Mouse (Mus musculus) hindbrain, postnatal 0 days (tissue): Measurements from ENCODE around the gene Krt78. TPM values are rescaled to one million over a fixed set of nuclear protein-coding genes. Genes with fewer than 3 reads are reported as not detected.

Source experiments
- ATAC-seq: fragments of 200-750 bp; cut with Nextera tagmentation; 2 replicates; pipeline ENCODE4 v1.8.0; 2017; ENCODE audit warnings: mild to moderate bottlenecking, moderate TSS enrichment, moderate library complexity
- DNase-seq: peaks from one replicate; pipeline ENCODE4 v3.0.0-alpha.2; 2015; ENCODE audit warnings: low spot score
- H3K27ac ChIP-seq: fragments of 300-500 bp; sonication (generic); 2 replicates; pipeline ENCODE4 v1.5.1; 2014; ENCODE audit warnings: mild to moderate bottlenecking
- H3K27me3 ChIP-seq: fragments of 300-500 bp; sonication (generic); 2 replicates; pipeline ENCODE4 v1.6.1; 2014; ENCODE audit warnings: low read length, mixed read lengths; ENCODE audit not compliant: insufficient read depth
- H3K36me3 ChIP-seq: fragments of 300-500 bp; sonication (generic); 2 replicates; pipeline ENCODE4 v1.6.1; 2014; ENCODE audit warnings: low read length, mixed read lengths; ENCODE audit not compliant: insufficient read depth
- H3K4me1 ChIP-seq: fragments of 300-500 bp; sonication (generic); 2 replicates; pipeline ENCODE4 v1.6.1; 2014; ENCODE audit warnings: antibody characterized with exemption, low read length, mixed read lengths; ENCODE audit not compliant: insufficient read depth
- H3K4me2 ChIP-seq: fragments of 300-500 bp; sonication (generic); 2 replicates; pipeline ENCODE4 v1.6.1; 2014; ENCODE audit warnings: low read depth, mild to moderate bottlenecking, low read length, moderate library complexity, mixed read lengths
- H3K4me3 ChIP-seq: fragments of 300-500 bp; sonication (generic); 2 replicates; pipeline ENCODE4 v1.5.1; 2014; ENCODE audit warnings: low read length
- H3K9ac ChIP-seq: fragments of 300-500 bp; sonication (generic); replicated peaks from 2 replicates; pipeline ENCODE4 v1.6.1; 2014; ENCODE audit warnings: mild to moderate bottlenecking, low read length, moderate library complexity, mixed read lengths
- H3K9me3 ChIP-seq: fragments of 300-500 bp; sonication (generic); 2 replicates; pipeline ENCODE4 v1.6.1; 2016; ENCODE audit warnings: low read length, mixed read lengths
- CTCF ChIP-seq: IDR thresholded peaks from 2 replicates; pipeline ENCODE4 v1.5.1; 2016; ENCODE audit warnings: antibody characterized with exemption, control low read depth, low read depth
- WGBS: fragments of 180-500 bp; shearing (Covaris S2); extraction: QIAGEN DNeasy Blood & Tissue Kit; methylation state at CpG from one replicate; pipeline ENCODE4 v1.1.7; 2014; 5-methylcytosine and 5-hydroxymethylcytosine counted together
- polyA plus RNA-seq: library from polyadenylated mRNA; unstranded; fragments of >200 nt; fragmentation: Nextera tagmentation; extraction: Ambion mirVana; gene quantifications from 2 replicates; pipeline ENCODE4 v1.2.1, GENCODE M21; 2015
- total RNA-seq: library from RNA; depleted of rRNA; stranded (reverse); fragments of >200 nt; gene quantifications from 2 replicates; pipeline ENCODE4 v1.2.3, GENCODE M21; 2014

The Krt78 gene
- total and polyA plus RNA-seq, 2 experiments from 2014 or later = not detected

DNA sequence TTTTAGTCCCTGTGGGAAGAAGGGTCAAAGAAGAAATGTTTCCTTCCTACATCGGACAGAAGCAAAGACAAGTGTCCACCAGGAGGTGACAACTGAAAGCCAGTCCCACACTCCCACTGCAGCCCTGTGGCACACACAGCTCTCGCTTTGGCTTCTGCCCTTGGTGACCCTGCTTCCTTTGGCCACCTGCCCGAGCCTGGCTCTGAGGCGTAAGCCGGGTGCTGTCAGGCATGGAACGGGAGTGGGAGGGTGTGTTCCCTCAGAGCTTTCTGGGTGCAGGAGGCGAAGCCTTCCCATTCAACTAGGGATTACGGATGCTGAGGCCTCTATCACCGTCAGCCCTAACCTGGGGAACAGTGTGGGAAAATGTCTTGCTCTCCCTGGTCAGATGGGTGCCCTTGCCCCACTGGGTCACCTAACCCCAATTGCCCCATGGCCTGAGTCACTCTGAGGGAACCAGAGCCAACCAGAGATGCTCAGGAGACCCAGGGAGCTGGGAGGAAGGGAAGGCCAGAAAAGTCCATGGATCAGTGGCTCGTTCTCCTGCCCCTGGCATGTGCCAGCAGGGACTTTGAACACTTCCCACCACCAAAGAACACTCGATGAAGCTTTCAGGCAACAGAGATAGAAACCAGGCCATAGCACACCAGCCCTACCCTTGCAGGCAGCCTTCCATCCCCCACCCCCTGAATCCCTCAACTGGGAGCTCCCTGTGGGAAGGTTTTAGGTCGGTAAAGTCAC is 26.6 kb downstream of the Krt78 start:
- Histone ChIP-seq H3K4me3 (no peak overlapping the region), H3K36me3 (no peaks in the 10 kb centered on the region), H3K9ac (no peak overlapping the region), H3K4me2 (no peak overlapping the region), H3K4me1 (0 out of 2 replicates have a peak, but pooled peaks cover 11% of the 10 kb centered on the region), H3K27ac (no peak overlapping the region), H3K27me3 (no peaks in the 10 kb centered on the region; the same call in 1 of the 2 replicates), H3K9me3 (no peaks in the 10 kb centered on the region)
- DNase-seq (no peak), ATAC-seq (no peak)
- WGBS = 65% methylated on average over 12 of the region's 12 CpGs
- no peak for TF ChIP-seq CTCF

DNA sequence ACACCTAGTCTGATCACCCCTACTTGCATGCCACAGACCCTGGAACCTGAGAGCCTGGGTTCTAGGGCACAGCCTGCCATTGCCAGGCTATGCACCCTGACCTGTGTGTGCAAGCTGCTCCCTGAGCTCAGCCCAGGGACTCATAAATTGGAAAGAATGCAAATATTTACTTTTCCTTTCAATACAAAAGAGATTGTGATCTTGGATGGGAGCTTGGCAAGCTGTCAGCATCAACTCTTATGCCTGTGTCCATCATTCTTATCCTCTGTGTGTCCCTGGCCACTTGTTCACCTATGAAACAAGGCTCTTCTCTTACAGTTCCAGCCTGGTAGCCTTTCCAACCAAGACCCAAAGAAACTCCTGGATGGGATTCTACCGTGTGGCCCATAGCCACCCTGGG is 29.0 kb downstream of the Krt78 start:
- TF ChIP-seq CTCF = no peak
- Histone ChIP-seq H3K27me3 (no peaks in the 10 kb centered on the region; the same call in 1 of the 2 replicates), H3K36me3 (no peaks in the 10 kb centered on the region), H3K9me3 (no peaks in the 10 kb centered on the region), H3K9ac (no peak overlapping the region), H3K4me2 (no peak overlapping the region), H3K4me1 (0 out of 2 replicates have a peak, but pooled peaks cover 6% of the 10 kb centered on the region), H3K4me3 (no peak overlapping the region), H3K27ac (no peak overlapping the region)
- WGBS = 87% methylated on average over 1 of the region's 1 CpGs
- ATAC-seq (no peak), DNase-seq (no peak)

DNA sequence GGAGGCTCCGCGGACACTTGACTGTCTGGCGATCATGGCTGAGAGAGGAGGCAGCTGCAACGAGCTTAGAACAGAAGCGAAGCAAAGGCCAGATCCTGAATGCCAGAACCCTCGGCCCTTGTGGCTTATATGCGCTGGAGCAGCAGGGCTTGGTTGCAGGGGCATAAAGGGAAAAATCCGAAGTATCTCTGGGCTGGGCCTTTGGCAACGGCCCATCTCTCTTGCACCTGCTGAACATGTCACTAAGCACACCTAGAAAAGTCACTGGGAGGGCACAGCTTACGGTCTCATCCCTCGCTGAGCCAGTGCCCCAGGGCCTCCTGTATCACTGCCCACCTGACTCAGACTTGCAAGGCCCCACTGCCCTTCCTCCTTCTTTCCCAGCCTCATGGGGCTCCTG is 29.5 kb downstream of the Krt78 start, which contains the start of gene Krt4:
Gene Krt4, minus strand, starts transcription at position 101 of the 400 bp plus-strand sequence.
- Histone ChIP-seq H3K9me3 (no peaks in the 10 kb centered on the region), H3K27me3 (no peaks in the 10 kb centered on the region; the same call in 1 of the 2 replicates), H3K27ac (no peak within 1 kb of the TSS), H3K4me1 (0 out of 2 replicates have a peak, but pooled peaks cover 3% of the 10 kb centered on the region), H3K4me3 (no peak within 1 kb of the TSS), H3K36me3 (no peaks in the 10 kb centered on the region), H3K4me2 (no peak within 1 kb of the TSS), H3K9ac (no peak within 1 kb of the TSS)
- no peak for DNase-seq
- WGBS = 85% methylated on average over 11 of the region's 11 CpGs
- no peak for TF ChIP-seq CTCF
- no peak for ATAC-seq

DNA sequence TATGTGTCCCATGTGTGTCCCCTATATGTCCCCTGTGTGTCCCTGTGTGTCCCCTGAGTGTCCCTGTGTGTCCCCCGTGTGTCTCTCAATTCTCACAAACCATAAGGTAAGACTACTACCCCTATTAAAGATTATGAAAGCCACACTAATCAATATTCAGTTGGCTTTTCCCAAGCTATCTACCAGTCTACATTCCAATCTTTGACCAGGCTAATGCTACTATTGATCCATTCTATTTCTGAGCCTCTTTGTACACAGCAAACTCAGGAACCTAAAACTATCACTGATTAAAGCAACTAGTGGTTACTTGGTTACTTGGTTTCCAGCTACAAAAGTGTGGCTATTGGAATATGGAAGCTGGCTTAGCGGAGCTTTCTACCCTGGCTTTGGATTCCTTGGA is 31.8 kb downstream of the Krt78 start:
- no peak overlapping the region for H3K27ac ChIP-seq
- WGBS = 93% methylated on average over 2 of the region's 2 CpGs
- no peak overlapping the region for H3K9ac ChIP-seq
- no peaks in the 10 kb centered on the region for H3K4me1 ChIP-seq
- no peak for DNase-seq
- no peaks in the 10 kb centered on the region for H3K36me3 ChIP-seq
- H3K27me3 ChIP-seq = no peaks in the 10 kb centered on the region
- H3K4me3 ChIP-seq = no peak overlapping the region
- TF ChIP-seq CTCF = no peak
- ATAC-seq = no peak
- H3K9me3 ChIP-seq = no peaks in the 10 kb centered on the region
- no peak overlapping the region for H3K4me2 ChIP-seq

DNA sequence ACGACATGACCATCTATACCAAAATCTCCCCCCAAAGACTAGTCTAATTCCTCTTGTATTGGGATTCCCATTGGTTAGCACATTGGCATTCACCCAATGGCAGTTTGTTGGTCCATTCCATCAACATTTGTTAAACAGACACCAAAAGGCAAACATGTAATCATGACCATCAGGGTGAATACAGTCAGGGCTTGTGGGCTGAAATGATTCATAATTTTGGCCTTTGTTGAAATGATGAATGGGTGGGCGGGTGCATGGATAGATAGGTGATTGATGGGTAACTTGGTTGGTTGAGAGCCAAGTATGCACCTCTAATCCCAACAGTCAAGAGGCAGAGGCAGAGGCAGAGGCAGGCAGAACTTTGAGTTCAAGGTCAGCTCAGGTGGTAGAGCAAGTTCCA is 38.0 kb downstream of the Krt78 start:
- Histone ChIP-seq H3K27me3 (no peaks in the 10 kb centered on the region), H3K4me1 (no peaks in the 10 kb centered on the region), H3K9ac (no peak overlapping the region), H3K27ac (no peak overlapping the region), H3K36me3 (no peaks in the 10 kb centered on the region), H3K4me3 (no peak overlapping the region), H3K9me3 (no peaks in the 10 kb centered on the region), H3K4me2 (no peak overlapping the region)
- TF ChIP-seq CTCF = no peak
- no peak for DNase-seq
- no peak for ATAC-seq
- 88% methylated on average over 2 of the region's 2 CpGs for WGBS

DNA sequence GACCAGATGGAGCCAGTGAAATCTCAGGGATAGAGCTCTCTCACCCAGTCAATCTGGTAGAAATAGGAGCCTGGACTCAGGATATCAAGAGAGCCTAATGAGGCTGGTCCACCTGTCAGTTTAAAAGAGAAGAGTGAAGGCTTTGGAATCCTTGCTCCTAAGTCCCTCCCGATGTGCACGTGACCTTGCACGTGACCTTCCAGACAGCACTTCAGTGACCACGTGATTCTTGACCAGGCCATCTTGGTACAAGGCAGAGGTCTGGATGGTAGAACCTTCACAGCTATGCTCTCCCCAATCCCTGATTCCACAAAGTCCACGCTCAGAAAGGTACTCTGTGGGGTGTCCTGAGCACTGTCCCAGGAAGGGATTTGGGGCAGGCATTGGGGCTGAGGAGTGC is 49.2 kb downstream of the Krt78 start:
- H3K4me1 ChIP-seq = no peaks in the 10 kb centered on the region
- no peak for DNase-seq
- no peak for ATAC-seq
- no peaks in the 10 kb centered on the region for H3K9me3 ChIP-seq
- no peak overlapping the region for H3K27ac ChIP-seq
- H3K4me3 ChIP-seq = no peak overlapping the region
- TF ChIP-seq CTCF = no peak
- H3K36me3 ChIP-seq = no peaks in the 10 kb centered on the region
- H3K4me2 ChIP-seq = no peak overlapping the region
- no peaks in the 10 kb centered on the region for H3K27me3 ChIP-seq
- H3K9ac ChIP-seq = no peak overlapping the region
- 75% methylated on average over 5 of the region's 5 CpGs for WGBS
